Mouse (Mus musculus) B cell, adult 62 days (primary cell): Measurements from ENCODE around the gene Wdr74. TPM values are rescaled to one million over a fixed set of nuclear protein-coding genes. Genes with fewer than 3 reads are reported as not detected.

Experiments used
- total RNA-seq: library from RNA; stranded (reverse); gene quantifications from 4 replicates; pipeline ENCODE4 v1.2.4, GENCODE M21; 2023

Wdr74 gene
- 62.8 to 83.7 TPM (median 79.5 TPM) in 4 replicates for total RNA-seq

DNA sequence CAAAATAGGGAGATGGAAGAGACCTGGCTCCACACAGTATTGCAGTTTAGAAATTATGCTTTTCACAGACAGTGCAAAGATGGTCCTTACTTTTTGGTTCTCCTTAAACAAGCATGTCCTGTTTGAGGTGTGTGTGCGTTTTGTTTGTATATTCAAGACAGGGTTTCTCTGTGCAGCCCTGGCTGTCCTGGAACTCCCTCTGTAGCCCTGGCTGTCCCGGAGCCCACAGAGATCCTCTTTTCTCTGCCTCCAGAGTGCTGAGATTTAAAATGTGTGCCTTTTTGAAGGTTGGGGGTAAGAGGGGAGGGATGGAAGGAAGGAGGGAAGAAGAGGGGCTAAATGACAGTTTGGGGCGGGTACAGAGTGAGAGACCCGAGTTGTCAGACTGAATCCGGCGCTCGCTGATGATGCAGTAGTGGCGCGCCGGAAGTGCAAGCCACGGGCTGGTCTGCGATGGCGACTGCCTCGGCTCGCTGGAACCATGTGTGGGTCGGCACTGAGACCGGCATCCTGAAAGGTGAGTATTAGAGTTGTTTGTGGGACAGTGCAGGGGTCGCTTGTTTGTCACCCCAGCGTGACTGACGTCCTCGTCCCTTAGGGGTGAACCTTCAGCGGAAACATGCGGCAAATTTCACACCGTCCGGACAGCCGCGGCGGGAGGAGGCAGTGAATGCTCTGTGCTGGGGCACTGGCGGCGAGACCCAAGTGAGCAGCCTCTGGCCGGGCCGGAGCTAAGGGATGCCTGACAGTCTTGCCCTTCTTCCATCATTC lies at the start of gene Wdr74:
TSS of gene Wdr74 (plus strand) at position 439 of the 771 bp plus-strand sequence.

DNA sequence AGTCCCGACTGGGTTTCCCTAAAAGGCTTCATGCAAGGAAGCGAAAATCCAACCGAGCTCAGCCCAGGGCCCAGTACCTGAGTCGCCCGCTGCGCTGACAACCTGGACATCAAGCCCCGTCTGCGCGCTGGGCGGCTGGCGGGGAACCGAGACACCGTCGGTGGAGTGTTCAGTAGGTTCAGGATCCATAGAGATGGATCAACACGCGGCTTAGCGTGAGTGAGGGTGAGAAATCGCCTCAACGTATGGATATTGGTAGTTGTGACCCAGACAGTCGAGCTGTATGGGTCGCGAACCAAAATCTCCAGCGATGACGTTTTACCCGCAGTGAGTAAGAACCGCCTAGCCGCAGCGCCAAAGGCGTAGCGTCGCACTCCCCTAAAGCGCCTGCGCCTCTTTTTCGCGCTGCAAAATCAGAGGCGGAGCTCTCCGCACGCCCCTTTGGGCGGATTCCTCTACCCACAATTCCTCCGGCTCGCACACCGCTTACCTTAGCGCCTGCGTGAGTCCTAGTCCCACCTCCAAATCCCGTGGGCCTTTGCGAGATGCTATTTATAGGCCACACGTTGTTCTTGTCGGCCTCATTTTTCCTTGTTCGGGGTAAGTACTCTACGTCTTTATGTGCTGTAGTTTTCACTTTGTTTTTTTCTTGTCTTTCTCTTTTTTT lies 12.6 kb upstream of the Wdr74 start, which contains the start of gene Slc3a2:
TSS of gene Slc3a2 (minus strand) at position 463 of the 667 bp plus-strand sequence.

DNA sequence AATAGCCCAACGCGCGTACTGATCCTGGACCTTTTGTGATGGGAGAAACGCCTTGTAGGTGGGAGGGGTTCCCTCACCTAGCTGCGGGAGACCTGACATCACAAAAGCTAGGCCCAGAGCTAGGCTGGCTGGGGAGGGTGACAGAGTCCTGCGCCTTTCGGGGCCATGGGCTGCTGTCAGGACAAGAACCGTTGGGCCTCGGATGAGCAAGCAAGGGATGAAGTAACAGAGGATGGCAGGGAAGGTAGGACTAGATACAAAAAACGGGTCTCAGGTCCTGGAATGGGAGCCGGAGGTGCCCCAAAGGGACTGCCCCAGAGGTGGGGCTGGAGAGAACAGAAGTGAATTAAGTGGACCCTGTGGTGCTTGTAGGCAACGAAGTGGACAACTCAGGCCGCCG lies 5.0 kb downstream of the Wdr74 start, which contains the start of gene 1700092M07Rik:
TSS of gene 1700092M07Rik (plus strand) at position 116 of the 400 bp plus-strand sequence.

GRCm38 (mm10) chr19:8741243-8741869 lies 5.7 kb downstream of the Wdr74 start, which contains the start of gene Stx5a:
Stx5a (plus strand) TSS chr19:8741413.

GRCm38 (mm10) chr19:8756635-8757387 lies 21.2 kb downstream of the Wdr74 start, which contains the start of gene Nxf1:
Nxf1 (plus strand) TSS chr19:8757073.

DNA sequence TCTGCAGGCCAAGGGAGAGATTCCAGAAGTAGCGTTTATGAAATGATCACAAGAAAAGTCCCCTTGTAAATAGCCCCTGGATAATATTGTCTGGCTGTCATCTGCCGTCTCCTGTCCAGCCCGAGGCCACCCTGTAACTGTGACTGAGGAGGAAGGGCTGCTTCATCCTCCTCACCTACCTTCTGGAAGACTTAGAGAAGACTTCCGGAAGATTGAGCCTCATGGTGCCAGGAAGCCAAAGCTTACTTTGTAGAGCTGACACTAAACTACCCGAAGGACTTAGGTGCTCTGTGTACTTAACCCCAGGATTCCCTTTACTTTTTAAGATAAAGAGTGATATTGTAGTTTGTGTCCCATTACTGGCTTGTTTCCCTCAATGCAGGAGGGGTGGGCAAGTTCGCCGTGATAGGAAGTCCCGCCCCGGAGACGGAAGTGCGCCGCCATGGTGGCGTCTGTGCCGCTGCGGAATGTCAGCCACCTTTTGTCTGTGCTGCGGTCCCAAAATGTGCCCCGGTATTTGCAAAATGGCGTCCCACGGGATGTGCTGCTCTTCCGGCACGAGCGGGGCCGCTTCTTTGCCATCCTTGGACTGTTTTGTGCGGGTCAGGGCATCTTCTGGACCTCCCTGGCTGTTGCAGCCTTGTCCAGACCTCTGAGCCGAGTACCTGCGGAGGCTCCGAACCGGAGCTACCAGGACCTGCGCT lies 35.1 kb downstream of the Wdr74 start, which contains the start of gene Tmem223:
TSS of gene Tmem223 (plus strand) at position 430 of the 704 bp plus-strand sequence.

GRCm38 (mm10) chr19:8774086-8774835 lies 38.6 kb downstream of the Wdr74 start, which contains the start of gene Tmem179b:
Tmem179b (minus strand) TSS chr19:8774467.

GRCm38 (mm10) chr19:8786008-8786781 lies 50.6 kb downstream of the Wdr74 start, which contains the start of gene Taf6l:
Taf6l (minus strand) TSS chr19:8786417.

Other genes with a start within 250 kb of the Wdr74 start
- not detected in 4 replicates for gene Slc22a8, start 144.6 kb upstream of the Wdr74 start, total RNA-seq
- not detected in 4 replicates for gene Slc22a6, start 117.8 kb upstream of the Wdr74 start, total RNA-seq
- not detected in 4 replicates for gene Chrm1, start 72.0 kb upstream of the Wdr74 start, total RNA-seq
- 230 to 247 TPM (median 235 TPM) in 4 replicates for gene Slc3a2, start 12.5 kb upstream of the Wdr74 start, total RNA-seq
- 3.0 to 7.4 TPM (median 4.7 TPM) in 4 replicates for gene 1700092M07Rik, start 4.9 kb downstream of the Wdr74 start, total RNA-seq
- 237 to 245 TPM (median 241 TPM) in 4 replicates for gene Stx5a, start 5.6 kb downstream of the Wdr74 start, total RNA-seq
- 377 to 393 TPM (median 389 TPM) in 4 replicates for gene Nxf1, start 21.2 kb downstream of the Wdr74 start, total RNA-seq
- 26.2 to 31.3 TPM (median 28.9 TPM) in 4 replicates for gene Tmem223, start 35.2 kb downstream of the Wdr74 start, total RNA-seq
- gene Tmem179b, start 38.6 kb downstream of the Wdr74 start, total RNA-seq = 63.6 to 73.3 TPM (median 71.5 TPM) in 4 replicates
- 20.5 to 27.0 TPM (median 24.5 TPM) in 4 replicates for gene Taf6l, start 50.6 kb downstream of the Wdr74 start, total RNA-seq
- 58.1 to 65.7 TPM (median 60.7 TPM) in 4 replicates for gene Polr2g, start 62.8 kb downstream of the Wdr74 start, total RNA-seq
- 1.3 to 2.0 TPM (median 1.6 TPM) in 4 replicates for gene Zbtb3, start 66.7 kb downstream of the Wdr74 start, total RNA-seq
- gene Ttc9c, start 83.5 kb downstream of the Wdr74 start, total RNA-seq = 28.9 to 33.7 TPM (median 30.1 TPM) in 4 replicates
- 104 to 114 TPM (median 109 TPM) in 4 replicates for gene Hnrnpul2, start 84.2 kb downstream of the Wdr74 start, total RNA-seq
- gene AC129217.1, start 93.9 kb downstream of the Wdr74 start, total RNA-seq = 6.4 to 30.3 TPM (median 16.5 TPM) in 4 replicates
- gene Bscl2, start 101.6 kb downstream of the Wdr74 start, total RNA-seq = 45.4 to 52.9 TPM (median 48.9 TPM) in 4 replicates
- not detected in 4 replicates for gene Gng3, start 103.4 kb downstream of the Wdr74 start, total RNA-seq
- gene Lrrn4cl, start 114.9 kb downstream of the Wdr74 start, total RNA-seq = 0.32 to 0.75 TPM (median 0.51 TPM) in 4 replicates
- gene Ubxn1, start 135.7 kb downstream of the Wdr74 start, total RNA-seq = 133 to 143 TPM (median 140 TPM) in 4 replicates
- gene Uqcc3, start 145.1 kb downstream of the Wdr74 start, total RNA-seq = 20.6 to 24.9 TPM (median 22.3 TPM) in 4 replicates
- 5.1 to 16.0 TPM (median 14.2 TPM) in 4 replicates for gene Lbhd1, start 147.9 kb downstream of the Wdr74 start, total RNA-seq
- gene Gm49403, start 148.1 kb downstream of the Wdr74 start, total RNA-seq = not detected in 4 replicates
- gene 1810009A15Rik, start 153.0 kb downstream of the Wdr74 start, total RNA-seq = 32.7 to 40.6 TPM (median 37.3 TPM) in 4 replicates
- 4.7 to 5.0 TPM in 2 of 4 replicates, not detected in the others for gene Gm49416, start 153.1 kb downstream of the Wdr74 start, total RNA-seq
- gene Ints5, start 157.2 kb downstream of the Wdr74 start, total RNA-seq = 17.6 to 20.4 TPM (median 19.8 TPM) in 4 replicates
- gene Ganab, start 162.2 kb downstream of the Wdr74 start, total RNA-seq = 148 to 156 TPM (median 152 TPM) in 4 replicates
- gene B3gat3, start 184.5 kb downstream of the Wdr74 start, total RNA-seq = 62.7 to 65.2 TPM (median 64.4 TPM) in 4 replicates
- 4.1 to 5.4 TPM (median 5.0 TPM) in 4 replicates for gene Rom1, start 193.5 kb downstream of the Wdr74 start, total RNA-seq
- 90.1 to 96.3 TPM (median 93.0 TPM) in 4 replicates for gene Eml3, start 193.7 kb downstream of the Wdr74 start, total RNA-seq
- gene Mta2, start 206.0 kb downstream of the Wdr74 start, total RNA-seq = 193 to 211 TPM (median 196 TPM) in 4 replicates
- gene Tut1, start 218.0 kb downstream of the Wdr74 start, total RNA-seq = 44.1 to 51.1 TPM (median 47.8 TPM) in 4 replicates
- gene Eef1g, start 231.2 kb downstream of the Wdr74 start, total RNA-seq = 481 to 522 TPM (median 501 TPM) in 4 replicates